Mouse (Mus musculus): ENCODE measurements around the gene Ttc19.

Gene Ttc19

GRCm38 (mm10) chr11:62280675-62281600, at the start of gene Ttc19, which contains the start of gene Zswim7:
Gene Ttc19, plus strand, starts transcription at chr11:62281473.
Gene Zswim7, minus strand, starts transcription at chr11:62281375.
- DNase-seq (ENCODE audit: low spot score in 2 of 2) = peak; percentile 91

GRCm38 (mm10) chr11:62240631-62241261, 40.5 kb upstream of the Ttc19 start:
- no peak for DNase-seq (ENCODE audit: low spot score in 2 of 2)

GRCm38 (mm10) chr11:62243871-62244270, 37.4 kb upstream of the Ttc19 start:
- DNase-seq (ENCODE audit: low spot score in 2 of 2) = no peak

- no peak for DNase-seq (ENCODE audit: low spot score in 2 of 2)
These were observed 36.8 kb upstream of the Ttc19 start for GRCm38 (mm10) chr11:62244471-62244870.

GRCm38 (mm10) chr11:62247759-62248400, 33.4 kb upstream of the Ttc19 start:
- no peak for DNase-seq (ENCODE audit: low spot score in 2 of 2)

GRCm38 (mm10) chr11:62248401-62249244, 32.6 kb upstream of the Ttc19 start, which contains the start of gene Adora2b:
Gene Adora2b, plus strand, starts transcription at chr11:62248984.
- peak in 1 of 2 experiments; percentile 21 for DNase-seq (ENCODE audit: low spot score in 2 of 2)

- peak; percentile 29 to 40 for DNase-seq (ENCODE audit: low spot score in 2 of 2)
These were observed 31.8 kb upstream of the Ttc19 start for GRCm38 (mm10) chr11:62249266-62250037.

- no peak for DNase-seq (ENCODE audit: low spot score in 2 of 2)
These were observed 30.2 kb upstream of the Ttc19 start for GRCm38 (mm10) chr11:62251047-62251446.

- no peak for DNase-seq (ENCODE audit: low spot score in 2 of 2)
These were observed 27.9 kb upstream of the Ttc19 start for GRCm38 (mm10) chr11:62253380-62253779.

- no peak for DNase-seq (ENCODE audit: low spot score in 2 of 2)
These were observed 22.1 kb upstream of the Ttc19 start for GRCm38 (mm10) chr11:62259214-62259613.

- no peak for DNase-seq (ENCODE audit: low spot score in 2 of 2)
These were observed 17.7 kb upstream of the Ttc19 start for GRCm38 (mm10) chr11:62263599-62263998.

GRCm38 (mm10) chr11:62264018-62264417, 17.3 kb upstream of the Ttc19 start:
- no peak for DNase-seq (ENCODE audit: low spot score in 2 of 2)

- no peak for DNase-seq (ENCODE audit: low spot score in 2 of 2)
These were observed 15.6 kb upstream of the Ttc19 start for GRCm38 (mm10) chr11:62265642-62266041.

GRCm38 (mm10) chr11:62266466-62267214, 14.6 kb upstream of the Ttc19 start:
- DNase-seq (ENCODE audit: low spot score in 2 of 2) = no peak

GRCm38 (mm10) chr11:62268381-62268780, 12.9 kb upstream of the Ttc19 start:
- DNase-seq (ENCODE audit: low spot score in 2 of 2) = no peak

- DNase-seq (ENCODE audit: low spot score in 2 of 2) = no peak
These were observed 12.2 kb upstream of the Ttc19 start for GRCm38 (mm10) chr11:62269097-62269496.

- DNase-seq (ENCODE audit: low spot score in 2 of 2) = no peak
These were observed 10.4 kb upstream of the Ttc19 start for GRCm38 (mm10) chr11:62270851-62271250.

- DNase-seq (ENCODE audit: low spot score in 2 of 2) = no peak
These were observed 4.2 kb upstream of the Ttc19 start for GRCm38 (mm10) chr11:62277086-62277485.

- DNase-seq (ENCODE audit: low spot score in 2 of 2) = peak; percentile 33 to 35
These were observed 3.2 kb upstream of the Ttc19 start for GRCm38 (mm10) chr11:62278027-62278426.

GRCm38 (mm10) chr11:62281601-62281997, 326 bp downstream of the Ttc19 start:
- DNase-seq (ENCODE audit: low spot score in 2 of 2) = peak in 1 of 2 experiments; percentile 26

Data from right cerebral cortex, adult 2 months (tissue).